Mouse (Mus musculus) splenic B cell, adult 2 months (primary cell): ENCODE measurements around the gene Sox18.

Source experiments
- DNase-seq: peaks from one replicate; pipeline ENCODE4 v3.0.0-alpha.2; 2011; ENCODE audit warnings: low read depth, low spot score
- H3K27me3 ChIP-seq: 2 replicates; pipeline ENCODE4 v1.6.1; 2012; ENCODE audit warnings: mild to moderate bottlenecking, low read length, moderate library complexity, mixed read lengths; ENCODE audit not compliant: control insufficient read depth, poor library complexity, insufficient read depth, severe bottlenecking
- H3K36me3 ChIP-seq: 2 replicates; pipeline ENCODE4 v1.6.1; 2012; ENCODE audit warnings: mild to moderate bottlenecking, low read length, moderate library complexity, mixed read lengths; ENCODE audit not compliant: control insufficient read depth, poor library complexity, insufficient read depth, severe bottlenecking

The Sox18 gene

DNA sequence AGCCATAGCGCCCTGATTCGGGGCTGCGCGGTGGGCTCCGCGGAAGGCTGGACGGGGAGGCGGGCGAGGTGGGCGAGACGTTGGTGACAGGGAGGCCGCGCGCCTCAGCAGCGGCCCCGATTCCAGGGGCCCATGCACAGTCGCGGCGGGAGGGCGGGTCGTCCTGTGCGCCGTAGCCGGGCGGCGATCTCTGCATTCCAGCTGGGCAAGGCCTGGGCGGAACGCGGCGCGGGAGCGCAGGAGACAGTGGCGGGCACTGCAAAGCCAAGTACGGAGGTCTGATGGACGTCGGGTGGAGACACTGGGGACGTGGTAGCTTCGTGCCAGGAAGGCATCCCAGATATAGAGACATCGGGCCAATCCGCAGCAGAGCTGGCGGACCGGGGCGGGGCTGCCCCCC lies at the start of gene Sox18:
Gene Sox18, minus strand, starts transcription at position 315 of the 400 bp plus-strand sequence.
- Histone ChIP-seq H3K36me3 (no peaks in the 10 kb centered on the region), H3K27me3 (no peaks in the 10 kb centered on the region; the same call in 1 of the 2 replicates)
- no peak for DNase-seq

DNA sequence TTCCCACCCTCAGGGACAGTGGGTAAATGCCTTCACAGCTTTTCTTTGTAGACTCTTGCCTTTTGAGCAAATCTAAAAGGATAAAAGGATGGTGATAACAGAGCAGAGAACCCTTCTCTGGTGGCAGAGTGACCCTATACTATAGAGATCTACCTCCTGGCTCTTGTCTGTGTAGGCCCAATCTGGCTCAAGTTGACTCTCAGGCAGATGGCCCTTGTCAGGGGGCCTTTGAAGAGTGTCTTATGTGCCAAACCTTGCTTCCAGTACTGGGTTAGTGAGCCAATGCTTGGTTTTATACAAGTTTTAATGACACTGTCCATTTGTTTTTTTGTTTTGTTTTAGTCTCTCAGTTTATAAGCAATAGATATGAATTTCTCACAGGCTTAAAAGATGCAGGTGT lies 49.8 kb upstream of the Sox18 start:
- H3K36me3 ChIP-seq = no peaks in the 10 kb centered on the region
- H3K27me3 ChIP-seq = no peaks in the 10 kb centered on the region
- no peak for DNase-seq

DNA sequence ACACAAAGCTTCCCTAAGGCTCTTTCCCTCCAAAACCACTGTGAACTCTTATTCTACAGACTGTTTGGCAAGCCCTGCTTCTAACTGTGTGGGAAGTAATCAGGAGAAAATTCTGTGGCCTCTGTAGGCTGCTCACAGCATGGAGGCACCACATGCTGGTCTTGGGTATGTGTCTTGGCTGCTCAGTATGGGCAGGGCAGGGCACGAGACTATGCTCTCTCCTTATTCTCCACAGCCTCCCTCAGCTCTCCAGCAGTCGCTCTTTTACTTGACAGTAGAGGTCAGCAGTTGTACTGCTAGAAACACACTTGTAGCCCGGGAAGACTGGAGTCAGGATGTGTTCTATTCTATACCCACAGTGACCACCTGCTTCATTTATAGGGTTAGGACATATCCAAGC lies 48.6 kb upstream of the Sox18 start:
- no peaks in the 10 kb centered on the region for H3K36me3 ChIP-seq
- no peak for DNase-seq
- H3K27me3 ChIP-seq = no peaks in the 10 kb centered on the region

DNA sequence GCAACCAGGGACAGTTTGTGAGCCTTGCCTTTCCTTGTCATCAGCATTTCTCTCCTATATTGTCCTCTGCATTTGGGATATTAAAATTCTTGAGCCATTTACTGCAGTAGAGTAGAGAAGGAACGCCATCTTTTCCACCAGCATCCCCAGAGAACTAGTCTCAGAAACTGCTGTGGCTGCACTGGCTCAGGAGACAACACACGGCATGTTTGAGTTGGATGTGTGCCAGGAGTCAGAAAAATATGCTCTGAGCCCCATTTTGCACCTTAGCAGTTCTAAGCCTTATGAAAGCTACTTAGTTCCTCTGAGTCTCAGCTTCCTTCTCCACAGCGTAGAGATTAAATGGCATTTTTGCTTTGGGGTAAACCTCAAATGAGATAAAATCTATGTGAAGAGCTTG lies 45.6 kb upstream of the Sox18 start:
- DNase-seq = no peak
- Histone ChIP-seq H3K36me3 (no peaks in the 10 kb centered on the region), H3K27me3 (no peaks in the 10 kb centered on the region)

DNA sequence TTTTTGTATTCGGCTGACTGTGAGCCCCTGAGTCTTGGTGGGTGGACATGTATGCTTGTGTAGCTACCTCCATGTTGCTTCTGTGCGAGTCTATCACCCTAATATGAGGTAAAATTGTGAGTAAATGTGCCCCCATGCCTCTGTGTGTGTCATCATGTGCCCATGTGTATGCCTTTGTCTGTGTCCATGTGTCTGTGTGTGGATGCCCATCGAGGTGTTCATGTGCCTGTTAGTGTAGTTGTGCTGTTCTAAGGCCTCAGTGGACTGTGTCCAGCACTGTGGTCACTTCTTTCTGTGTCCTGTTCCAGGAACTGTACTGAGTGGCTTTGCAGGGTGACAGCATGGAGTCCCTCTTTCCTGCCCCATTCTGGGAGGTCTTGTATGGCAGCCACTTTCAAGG lies 43.9 kb upstream of the Sox18 start:
- no peak for DNase-seq
- Histone ChIP-seq H3K36me3 (no peaks in the 10 kb centered on the region), H3K27me3 (no peaks in the 10 kb centered on the region)

DNA sequence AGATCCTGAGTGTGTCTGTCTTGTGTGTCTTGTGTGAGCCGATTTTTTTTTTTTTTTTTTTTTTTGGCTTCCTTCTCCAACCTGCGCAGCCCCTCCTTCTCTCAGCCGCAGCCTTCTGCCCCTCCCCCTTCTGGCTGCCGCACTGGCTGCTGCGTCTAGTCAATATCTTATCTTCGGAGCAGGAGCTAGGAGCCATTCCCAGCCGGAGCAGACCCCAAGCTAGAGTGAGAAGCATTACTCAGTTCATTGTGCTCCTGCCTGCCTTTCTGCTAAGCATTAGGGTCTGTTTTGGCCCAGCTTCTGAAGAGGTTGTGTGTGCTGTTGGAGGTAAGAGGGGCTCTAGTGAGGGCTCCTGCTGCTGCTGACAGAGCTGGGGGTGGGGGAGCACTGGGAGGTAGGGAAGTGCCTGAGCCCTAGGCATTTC lies 43.5 kb upstream of the Sox18 start, which contains the start of gene Oprl1:
Gene Oprl1, plus strand, starts transcription at position 114 of the 424 bp plus-strand sequence.
- Histone ChIP-seq H3K27me3 (no peaks in the 10 kb centered on the region), H3K36me3 (no peaks in the 10 kb centered on the region)
- DNase-seq = no peak

DNA sequence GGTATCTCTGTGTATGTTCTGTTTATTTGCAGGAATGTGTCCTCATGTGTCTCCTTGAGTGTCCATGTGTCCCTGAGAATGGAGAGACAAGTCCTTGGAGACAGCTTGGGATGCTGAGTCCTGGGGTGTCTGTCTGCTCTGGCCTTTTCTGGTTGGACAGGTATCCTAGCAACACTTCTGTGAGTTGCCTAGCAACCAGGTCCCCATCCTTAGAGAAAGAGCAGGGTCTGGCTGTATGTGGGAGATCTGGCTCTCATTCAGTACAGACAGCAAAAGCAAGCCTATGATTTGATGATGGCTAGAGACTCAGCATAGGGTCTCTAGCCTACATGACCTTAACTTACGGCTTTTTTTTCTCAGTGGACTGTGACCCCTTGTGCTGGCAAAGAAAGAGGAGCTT lies 42.3 kb upstream of the Sox18 start:
- DNase-seq = no peak
- Histone ChIP-seq H3K36me3 (no peaks in the 10 kb centered on the region), H3K27me3 (no peaks in the 10 kb centered on the region)

DNA sequence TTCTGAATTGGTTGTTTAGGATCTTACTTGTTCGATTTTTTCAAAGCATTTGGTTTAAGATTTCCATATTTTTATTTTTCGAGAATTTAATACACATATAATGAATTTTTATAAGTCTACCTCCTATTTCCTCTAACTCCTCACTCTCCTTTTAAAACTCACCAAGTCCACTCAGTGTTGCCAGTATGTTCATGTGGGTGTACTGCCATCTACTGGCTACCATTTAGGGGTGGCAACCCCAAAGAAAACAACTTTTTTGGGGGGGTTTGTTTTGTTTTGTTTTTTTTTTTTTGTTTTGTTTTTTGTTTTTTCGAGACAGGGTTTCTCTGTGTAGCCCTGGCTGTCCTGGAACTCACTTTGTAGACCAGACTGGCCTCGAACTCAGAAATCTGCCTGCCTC lies 35.2 kb upstream of the Sox18 start:
- H3K36me3 ChIP-seq = no peaks in the 10 kb centered on the region
- DNase-seq = peak; percentile 83
- no peaks in the 10 kb centered on the region for H3K27me3 ChIP-seq

DNA sequence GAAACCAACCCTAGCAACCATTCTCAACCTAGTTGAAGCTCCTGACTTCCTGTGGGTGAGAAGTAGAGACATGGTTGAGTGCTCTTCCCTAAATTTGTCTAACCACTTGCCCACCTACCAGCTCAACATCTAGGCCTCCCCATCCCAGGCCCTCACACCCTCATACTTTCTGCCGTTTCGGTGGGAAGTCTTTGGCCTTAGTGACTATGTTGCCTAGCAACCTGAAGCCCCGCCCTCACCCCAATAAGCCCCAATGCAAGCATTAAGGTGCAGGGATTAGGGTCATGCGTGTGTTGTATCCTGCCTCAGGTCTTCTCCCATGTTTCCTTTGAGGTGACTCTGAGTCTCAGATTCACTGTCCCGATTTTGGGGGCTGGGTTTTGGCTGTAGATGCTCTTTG lies 26.8 kb upstream of the Sox18 start, which contains the start of gene Lkaaear1:
Gene Lkaaear1, minus strand, starts transcription at position 202 of the 400 bp plus-strand sequence.
- no peaks in the 10 kb centered on the region for H3K36me3 ChIP-seq
- DNase-seq = peak; percentile 53
- H3K27me3 ChIP-seq = no peaks in the 10 kb centered on the region

DNA sequence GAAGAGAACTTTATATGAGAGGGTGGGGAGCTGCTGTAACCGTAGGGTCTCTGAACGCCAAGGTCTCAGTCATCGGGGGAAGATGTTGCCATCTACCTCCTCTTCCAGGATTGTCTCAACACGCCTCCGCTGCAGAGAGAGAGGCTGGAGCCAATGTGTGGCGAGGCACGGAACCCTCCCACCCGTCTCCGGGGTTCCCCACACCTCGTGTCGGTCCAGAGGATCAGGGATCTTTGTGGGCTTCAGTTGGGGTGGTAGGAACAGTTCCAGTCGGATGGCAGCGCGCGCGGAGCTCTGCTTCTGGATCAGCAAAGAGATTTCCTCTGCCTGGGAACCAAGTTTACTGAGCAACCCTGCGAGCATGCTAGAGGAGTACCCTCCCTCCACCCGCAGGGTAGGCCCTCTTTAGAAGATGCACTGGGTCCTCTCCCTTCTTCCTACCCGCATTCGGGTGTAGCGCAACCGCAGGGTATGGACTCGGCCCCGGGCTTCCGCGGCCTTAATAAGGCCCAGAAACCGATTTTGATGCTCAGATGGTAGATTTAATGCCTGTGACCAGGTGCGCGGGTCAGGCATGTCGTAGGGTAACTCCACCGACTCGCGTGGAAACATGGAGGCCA lies 25.5 kb upstream of the Sox18 start:
- H3K27me3 ChIP-seq = no peaks in the 10 kb centered on the region
- no peaks in the 10 kb centered on the region for H3K36me3 ChIP-seq
- no peak for DNase-seq

DNA sequence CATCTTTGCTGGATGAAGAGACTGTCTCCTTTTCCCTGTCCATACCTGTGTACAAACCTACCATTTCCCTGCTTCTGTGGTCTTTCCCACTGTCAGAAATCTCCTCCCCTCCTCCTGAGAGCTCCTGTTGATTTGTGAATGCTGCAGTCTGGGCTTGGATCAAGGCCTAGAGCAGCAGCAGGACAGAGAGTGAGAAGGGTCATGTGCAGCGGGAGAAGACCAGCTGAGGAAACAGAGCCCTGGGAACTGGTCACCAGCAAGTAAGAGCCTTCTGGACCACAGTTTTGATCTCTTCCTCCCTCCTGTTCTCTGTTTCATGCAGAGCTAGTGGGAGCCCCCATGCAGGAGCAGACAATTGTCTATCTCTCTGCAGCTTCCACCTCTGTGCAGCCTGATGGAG lies 24.3 kb upstream of the Sox18 start:
- DNase-seq = no peak
- H3K36me3 ChIP-seq = no peaks in the 10 kb centered on the region
- H3K27me3 ChIP-seq = no peaks in the 10 kb centered on the region

DNA sequence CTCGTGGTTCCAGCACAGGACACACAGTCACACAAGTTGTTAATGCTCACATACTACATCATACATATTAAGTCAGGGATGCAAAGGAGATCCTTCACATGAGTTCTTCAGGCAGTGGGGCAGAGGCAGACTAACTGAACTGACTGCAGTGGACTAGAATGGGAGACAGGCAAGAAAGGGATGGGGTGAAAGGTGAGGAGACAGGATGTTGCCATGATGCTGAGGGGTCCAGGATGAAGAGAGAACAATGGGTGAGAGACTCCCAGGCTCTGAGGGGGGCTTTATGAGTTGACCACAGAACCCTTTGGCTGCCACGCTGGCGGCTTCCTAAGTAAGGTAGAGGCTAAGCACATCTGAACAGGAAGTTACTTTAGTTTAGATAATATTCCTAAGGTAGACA lies 23.1 kb upstream of the Sox18 start:
- Histone ChIP-seq H3K27me3 (no peaks in the 10 kb centered on the region), H3K36me3 (no peaks in the 10 kb centered on the region)
- DNase-seq = no peak

DNA sequence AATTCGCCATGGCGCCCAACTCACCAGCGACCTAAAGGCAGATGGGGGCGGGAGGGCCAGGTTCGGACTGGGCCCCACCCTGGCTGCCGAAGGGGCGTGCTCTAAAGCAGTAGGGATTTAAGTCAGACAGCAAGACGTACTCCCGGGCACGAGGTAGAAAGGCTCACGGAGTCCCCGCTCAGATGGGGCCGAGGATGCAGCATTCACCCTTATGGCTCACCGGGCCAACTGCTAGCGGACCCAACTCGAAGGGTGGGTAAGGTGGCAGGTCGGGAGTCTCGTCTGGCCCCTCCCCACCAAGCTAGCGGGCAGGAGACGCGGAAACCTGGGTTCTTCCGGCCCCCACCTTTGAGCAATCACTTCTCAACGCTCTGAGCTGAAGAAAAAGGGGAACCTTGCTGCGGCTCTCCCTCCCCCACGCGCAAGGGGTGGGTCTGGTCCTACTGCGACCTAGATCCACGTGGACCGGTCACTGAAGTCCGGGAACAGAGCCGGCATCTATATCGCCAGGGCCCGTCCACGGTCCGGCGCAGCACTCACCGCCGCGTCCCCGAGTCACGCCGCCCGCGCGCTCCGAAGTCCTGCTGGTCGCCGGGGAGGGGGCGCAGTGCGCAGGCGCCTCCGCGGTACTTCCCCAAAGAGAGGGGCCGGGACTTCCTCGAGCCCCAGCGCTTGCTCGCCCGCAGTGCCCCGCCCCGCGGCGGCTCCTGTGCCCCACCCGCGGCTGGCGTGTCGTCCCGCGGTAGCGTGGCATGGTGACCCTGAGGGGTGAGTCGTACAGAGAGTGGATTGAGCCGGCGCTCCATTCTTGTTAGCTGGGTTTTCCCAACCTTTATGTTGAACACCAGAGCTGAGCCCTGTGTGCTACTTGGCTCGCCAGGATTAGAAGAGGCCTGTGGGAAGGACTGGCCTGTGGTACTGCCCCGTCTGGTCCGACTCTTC lies 22.2 kb upstream of the Sox18 start, which contains the start of gene Rgs19:
Gene Rgs19, minus strand, starts transcription at position 639 of the 942 bp plus-strand sequence.
- DNase-seq = peak; percentile 92
- H3K36me3 ChIP-seq = no peaks in the 10 kb centered on the region
- no peaks in the 10 kb centered on the region for H3K27me3 ChIP-seq

DNA sequence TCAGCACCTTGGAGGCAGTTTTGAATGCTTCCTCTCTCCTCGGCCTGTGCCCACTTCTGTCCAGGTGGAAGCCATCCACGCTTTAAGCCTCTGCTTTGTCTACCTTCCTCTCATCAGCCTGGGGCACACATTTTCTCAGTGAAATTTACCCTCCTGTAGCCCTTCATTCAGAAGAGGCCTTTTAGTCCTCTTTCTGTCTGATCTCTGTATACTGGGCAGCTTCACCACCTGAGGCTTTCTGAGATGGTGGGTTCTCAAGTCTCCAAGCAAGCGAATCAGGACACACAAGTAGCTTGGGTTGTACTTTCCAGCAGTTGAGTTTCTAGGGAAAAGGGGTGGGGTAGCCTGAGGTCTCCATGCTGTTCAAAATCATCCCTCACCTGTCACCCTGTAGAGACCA lies 20.9 kb upstream of the Sox18 start:
- H3K27me3 ChIP-seq = no peaks in the 10 kb centered on the region
- DNase-seq = no peak

DNA sequence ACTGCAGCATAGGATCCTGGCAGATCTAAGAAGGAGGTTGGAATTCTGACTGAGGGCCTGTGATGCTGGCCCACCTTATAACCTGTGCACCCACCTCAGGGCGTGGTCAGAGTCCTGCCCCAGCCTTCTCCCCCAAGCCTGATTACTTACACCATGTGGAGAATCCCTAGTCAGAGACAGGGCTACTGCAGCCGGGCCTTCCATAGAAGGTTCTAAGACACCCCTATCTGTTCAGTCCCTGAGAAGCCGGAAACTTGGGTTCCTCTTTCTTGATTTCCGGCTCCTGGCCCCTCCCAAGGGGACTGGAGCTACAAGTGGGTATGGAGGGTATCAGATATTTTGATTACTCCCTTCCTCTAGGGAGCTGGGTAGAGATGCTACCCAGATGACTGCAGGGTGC lies 20.1 kb upstream of the Sox18 start:
- DNase-seq = peak; percentile 64

More for the DNA sequence above, 20.9 kb upstream of the Sox18 start:
- H3K36me3 ChIP-seq = no peaks in the 10 kb centered on the region

More for the DNA sequence above, 20.1 kb upstream of the Sox18 start:
- Histone ChIP-seq H3K36me3 (no peaks in the 10 kb centered on the region; the same call in 1 of the 2 replicates), H3K27me3 (no peaks in the 10 kb centered on the region)
